Comparison of ENCODE assay signal across 7 mouse cellular contexts in genomic region chr7:45797661-45798510, GRCm38 (mm10). TPM values are rescaled to one million over a fixed set of nuclear protein-coding genes. Genes with fewer than 3 reads are reported as not detected.
A peak's percentile ranks its signal among the peaks of the same experiment; 100 is the strongest.
DNase-seq lines count a peak whose midpoint lies in the region; ATAC-seq lines count a peak whose summit lies in the region.

No protein-coding gene starts in this region.

- H3K4me3 ChIP-seq in embryonic facial prominence, embryonic 13.5 days, result peak overlapping the region; percentile 47
- H3K4me3 ChIP-seq in hindbrain, embryonic 16.5 days (ENCODE audit: low read length), result peak overlapping the region; percentile 25
- H3K4me3 ChIP-seq in midbrain, embryonic 16.5 days (ENCODE audit: low read depth, low read length), result peak overlapping the region; percentile 22

- intact Hi-C loops in left cerebral cortex, postnatal 4 days (cut with DNase I), result loop anchor here (5.0 kb wide), 1 partner anchor 76 kb away; the partner anchor contains the start of gene Fam83e
- intact Hi-C loops in left cerebral cortex, postnatal 25 days (cut with DNase I), result no loop called here

- DNase-seq in left cerebral cortex, postnatal 4 days, result peak; percentile 7
- no peak for DNase-seq in left cerebral cortex, adult 8-10 months (ENCODE audit: low spot score in 2 of 2)
- DNase-seq in left cerebral cortex, postnatal 25 days (ENCODE audit: low spot score in 2 of 2), result no peak
- no peak for DNase-seq in gastrocnemius, postnatal 10 days

- H3K27me3 ChIP-seq in embryonic facial prominence, embryonic 13.5 days, result peaks cover 40% of the 10 kb centered on the region
- no peaks in the 10 kb centered on the region for H3K27me3 ChIP-seq in hindbrain, embryonic 16.5 days (replicated peaks; ENCODE audit: control insufficient read depth, insufficient read depth, low read length)
- no peaks in the 10 kb centered on the region; the same call in 1 of the 2 replicates for H3K27me3 ChIP-seq in midbrain, embryonic 16.5 days (ENCODE audit: control insufficient read depth, insufficient read depth, low read depth, low read length)

- no peaks in the 10 kb centered on the region for H3K9me3 ChIP-seq in embryonic facial prominence, embryonic 13.5 days
- H3K9me3 ChIP-seq in hindbrain, embryonic 16.5 days (ENCODE audit: control insufficient read depth, low read length), result no peaks in the 10 kb centered on the region
- H3K9me3 ChIP-seq in midbrain, embryonic 16.5 days (replicated peaks; ENCODE audit: control insufficient read depth, low read length, poor library complexity, severe bottlenecking), result no peaks in the 10 kb centered on the region

- H3K4me2 ChIP-seq in embryonic facial prominence, embryonic 13.5 days, result peak overlapping the region; percentile 87
- peak overlapping the region; percentile 54 for H3K4me2 ChIP-seq in hindbrain, embryonic 16.5 days (ENCODE audit: low read length)
- peak overlapping the region; percentile 47 for H3K4me2 ChIP-seq in midbrain, embryonic 16.5 days (ENCODE audit: low read length)

- H3K4me1 ChIP-seq in embryonic facial prominence, embryonic 13.5 days, result peaks cover 34% of the 10 kb centered on the region
- peaks cover 20% of the 10 kb centered on the region for H3K4me1 ChIP-seq in hindbrain, embryonic 16.5 days (ENCODE audit: control insufficient read depth, insufficient read depth, low read depth, low read length)
- H3K4me1 ChIP-seq in midbrain, embryonic 16.5 days (ENCODE audit: control insufficient read depth, insufficient read depth, low read length), result peaks cover 23% of the 10 kb centered on the region

- peak overlapping the region; percentile 78 for H3K9ac ChIP-seq in embryonic facial prominence, embryonic 13.5 days
- peak overlapping the region; percentile 63 for H3K9ac ChIP-seq in hindbrain, embryonic 16.5 days (ENCODE audit: low read depth, low read length)
- peak overlapping the region; percentile 49 for H3K9ac ChIP-seq in midbrain, embryonic 16.5 days (ENCODE audit: low read depth, low read length)

- H3K27ac ChIP-seq in embryonic facial prominence, embryonic 13.5 days, result no peak overlapping the region
- H3K27ac ChIP-seq in hindbrain, embryonic 16.5 days (ENCODE audit: low read depth, low read length), result no peak overlapping the region
- H3K27ac ChIP-seq in midbrain, embryonic 16.5 days (ENCODE audit: low read length), result no peak overlapping the region

- peaks cover 43% of the 10 kb centered on the region for H3K36me3 ChIP-seq in embryonic facial prominence, embryonic 13.5 days
- H3K36me3 ChIP-seq in hindbrain, embryonic 16.5 days (ENCODE audit: control insufficient read depth, insufficient read depth, low read length), result peaks cover 50% of the 10 kb centered on the region
- H3K36me3 ChIP-seq in midbrain, embryonic 16.5 days (ENCODE audit: control insufficient read depth, insufficient read depth, low read length), result peaks cover 35% of the 10 kb centered on the region

- no peak for ATAC-seq in embryonic facial prominence, embryonic 13.5 days (ENCODE audit: insufficient number of reproducible peaks, insufficient read depth, low FRiP score, low TSS enrichment, low read depth)
- no peak for ATAC-seq in hindbrain, embryonic 16.5 days
- ATAC-seq in midbrain, embryonic 16.5 days, result no peak

- 2% methylated on average over 59 of the region's 60 CpGs for WGBS in embryonic facial prominence, embryonic 13.5 days
- WGBS in hindbrain, embryonic 16.5 days, result 2% methylated on average over 57 of the region's 60 CpGs
- WGBS in midbrain, embryonic 16.5 days, result 2% methylated on average over 60 of the region's 60 CpGs

RNA-seq across cellular contexts. Expression of gene Sult2b1, which starts 13.4 kb away (rescaled TPM):
- 1 to 10 TPM; 4.9 to 5.5 TPM for total RNA-seq in left cerebral cortex, postnatal 4 days (2021)
- total RNA-seq in left cerebral cortex, adult 8-10 months (2022), result 10 to 100 TPM; 12.9 to 15.9 (median 14.9) TPM
- 7.7 and 8.4 TPM in 2 replicates for polyA plus RNA-seq in embryonic facial prominence, embryonic 13.5 days (2015; fragmentation: Nextera tagmentation; extraction: Ambion mirVana)
- polyA plus RNA-seq in hindbrain, embryonic 16.5 days (2015; fragmentation: Nextera tagmentation; extraction: Ambion mirVana), result 5.1 and 6.6 TPM in 2 replicates
- polyA plus RNA-seq in midbrain, embryonic 16.5 days (2015; fragmentation: Nextera tagmentation; extraction: Ambion mirVana), result 6.1 and 6.4 TPM in 2 replicates
- 10 to 100 TPM in 1 of 2 experiments, 1 to 10 TPM in 1; 8.6 to 12.4 TPM for total RNA-seq in left cerebral cortex, postnatal 25 days (2021)
- total RNA-seq in gastrocnemius, postnatal 10 days (2021), result not detected

RNA-seq across cellular contexts. Expression of gene Lmtk3, which starts 14.3 kb away (rescaled TPM):
- 100 to 1,000 TPM; 304 to 352 TPM for total RNA-seq in left cerebral cortex, postnatal 4 days (2021)
- total RNA-seq in left cerebral cortex, adult 8-10 months (2022), result 100 to 1,000 TPM; 219 to 241 (median 237) TPM
- 4.1 and 4.2 TPM in 2 replicates for polyA plus RNA-seq in embryonic facial prominence, embryonic 13.5 days (2015; fragmentation: Nextera tagmentation; extraction: Ambion mirVana)
- 17.2 and 21.3 TPM in 2 replicates for polyA plus RNA-seq in hindbrain, embryonic 16.5 days (2015; fragmentation: Nextera tagmentation; extraction: Ambion mirVana)
- 19.6 and 26.7 TPM in 2 replicates for polyA plus RNA-seq in midbrain, embryonic 16.5 days (2015; fragmentation: Nextera tagmentation; extraction: Ambion mirVana)
- total RNA-seq in left cerebral cortex, postnatal 25 days (2021), result 100 to 1,000 TPM; 220 to 235 TPM
- total RNA-seq in gastrocnemius, postnatal 10 days (2021), result under 1 TPM; 0.52 to 0.80 TPM

RNA-seq across cellular contexts. Expression of gene Cyth2, which starts 16.5 kb away (rescaled TPM):
- 100 to 1,000 TPM; 249 TPM for total RNA-seq in left cerebral cortex, postnatal 4 days (2021)
- 100 to 1,000 TPM; 184 to 196 (median 188) TPM for total RNA-seq in left cerebral cortex, adult 8-10 months (2022)
- 133 and 138 TPM in 2 replicates for polyA plus RNA-seq in embryonic facial prominence, embryonic 13.5 days (2015; fragmentation: Nextera tagmentation; extraction: Ambion mirVana)
- 243 TPM in 2 replicates for polyA plus RNA-seq in hindbrain, embryonic 16.5 days (2015; fragmentation: Nextera tagmentation; extraction: Ambion mirVana)
- polyA plus RNA-seq in midbrain, embryonic 16.5 days (2015; fragmentation: Nextera tagmentation; extraction: Ambion mirVana), result 275 and 307 TPM in 2 replicates
- 100 to 1,000 TPM; 204 to 210 TPM for total RNA-seq in left cerebral cortex, postnatal 25 days (2021)
- total RNA-seq in gastrocnemius, postnatal 10 days (2021), result 10 to 100 TPM; 45.3 to 45.4 TPM

RNA-seq across cellular contexts. Expression of gene Kcnj14, which starts 26.7 kb away (rescaled TPM):
- total RNA-seq in left cerebral cortex, postnatal 4 days (2021), result 1 to 10 TPM; 1.6 to 2.1 TPM
- total RNA-seq in left cerebral cortex, adult 8-10 months (2022), result 1 to 10 TPM; 1.9 to 2.5 (median 2.3) TPM
- 2.2 TPM in 2 replicates for polyA plus RNA-seq in embryonic facial prominence, embryonic 13.5 days (2015; fragmentation: Nextera tagmentation; extraction: Ambion mirVana)
- 1.2 TPM in 2 replicates for polyA plus RNA-seq in hindbrain, embryonic 16.5 days (2015; fragmentation: Nextera tagmentation; extraction: Ambion mirVana)
- 1.2 and 1.3 TPM in 2 replicates for polyA plus RNA-seq in midbrain, embryonic 16.5 days (2015; fragmentation: Nextera tagmentation; extraction: Ambion mirVana)
- total RNA-seq in left cerebral cortex, postnatal 25 days (2021), result 1 to 10 TPM; 2.6 to 2.7 TPM
- total RNA-seq in gastrocnemius, postnatal 10 days (2021), result under 1 TPM; 0.36 to 0.45 TPM

RNA-seq across cellular contexts. Expression of gene Grwd1, which starts 32.9 kb away (rescaled TPM):
- 10 to 100 TPM; 31.8 to 35.5 TPM for total RNA-seq in left cerebral cortex, postnatal 4 days (2021)
- 10 to 100 TPM; 20.5 to 22.8 (median 21.6) TPM for total RNA-seq in left cerebral cortex, adult 8-10 months (2022)
- 62.7 and 74.0 TPM in 2 replicates for polyA plus RNA-seq in embryonic facial prominence, embryonic 13.5 days (2015; fragmentation: Nextera tagmentation; extraction: Ambion mirVana)
- polyA plus RNA-seq in hindbrain, embryonic 16.5 days (2015; fragmentation: Nextera tagmentation; extraction: Ambion mirVana), result 44.0 and 46.7 TPM in 2 replicates
- 38.4 and 45.8 TPM in 2 replicates for polyA plus RNA-seq in midbrain, embryonic 16.5 days (2015; fragmentation: Nextera tagmentation; extraction: Ambion mirVana)
- 10 to 100 TPM; 21.0 to 23.2 TPM for total RNA-seq in left cerebral cortex, postnatal 25 days (2021)
- total RNA-seq in gastrocnemius, postnatal 10 days (2021), result 10 to 100 TPM; 14.8 to 15.4 TPM

Comparison
In these comparisons a context has a peak if more than half of its experiments do, and no peak if none do; other contexts are left out.
1. RNA of gene Sult2b1, which starts 13.4 kb away (total RNA-seq): 12.9 to 15.9 TPM in left cerebral cortex, adult 8-10 months, 8.6 to 12.4 TPM in left cerebral cortex, postnatal 25 days and 4.9 to 5.5 TPM in left cerebral cortex, postnatal 4 days; not detected in gastrocnemius, postnatal 10 days; every median in the first group is over 4 times any median in the second.
2. RNA of gene Lmtk3, which starts 14.3 kb away (total RNA-seq): 304 to 352 TPM in left cerebral cortex, postnatal 4 days, 219 to 241 TPM in left cerebral cortex, adult 8-10 months and 220 to 235 TPM in left cerebral cortex, postnatal 25 days; 0.52 to 0.80 TPM in gastrocnemius, postnatal 10 days; every median in the first group is over 100 times any median in the second.
3. Peak in every context shown above with its lines, with median percentiles within 50 percentile points of each other: H3K4me2 ChIP-seq, H3K4me3 ChIP-seq and H3K9ac ChIP-seq.